Mouse (Mus musculus) kidney, postnatal 25 days (tissue): Measurements from ENCODE around the gene Sox8.
A peak's percentile ranks its signal among the peaks of the same experiment; 100 is the strongest.

Experiments used
- DNase-seq, 2 experiments: peaks; one replicate each; pipeline ENCODE4 v3.0.0; 2021; ENCODE audit warnings: mixed read lengths in 2 of 2

The Sox8 gene

GRCm38 (mm10) chr17:25555666-25556629 lies 14.5 kb downstream of the Sox8 start:
- peak; percentile 10 to 58 for DNase-seq

GRCm38 (mm10) chr17:25555159-25555558 lies 15.3 kb downstream of the Sox8 start:
- DNase-seq, result no peak

- DNase-seq, result no peak
These were observed 19.2 kb downstream of the Sox8 start for GRCm38 (mm10) chr17:25551313-25551712.

GRCm38 (mm10) chr17:25550020-25550419 lies 20.5 kb downstream of the Sox8 start:
- DNase-seq, result no peak

GRCm38 (mm10) chr17:25547026-25547425 lies 23.5 kb downstream of the Sox8 start:
- DNase-seq, result no peak

- DNase-seq, result no peak
These were observed 28.7 kb downstream of the Sox8 start for GRCm38 (mm10) chr17:25541768-25542167.

- DNase-seq, result no peak
These were observed 29.8 kb downstream of the Sox8 start for GRCm38 (mm10) chr17:25540731-25541130.

GRCm38 (mm10) chr17:25538945-25539875 lies 31.3 kb downstream of the Sox8 start:
- peak; percentile 18 to 58 for DNase-seq

- DNase-seq, result no peak
These were observed 40.0 kb downstream of the Sox8 start for GRCm38 (mm10) chr17:25530357-25531022.

GRCm38 (mm10) chr17:25522080-25522479 lies 48.4 kb downstream of the Sox8 start:
- no peak for DNase-seq

GRCm38 (mm10) chr17:25520492-25520891 lies 50.0 kb downstream of the Sox8 start:
- DNase-seq, result no peak

GRCm38 (mm10) chr17:25519511-25519910 lies 51.0 kb downstream of the Sox8 start:
- DNase-seq, result no peak

- no peak for DNase-seq
These were observed 52.3 kb downstream of the Sox8 start for GRCm38 (mm10) chr17:25518144-25518543.

- DNase-seq, result no peak
These were observed 54.2 kb downstream of the Sox8 start for GRCm38 (mm10) chr17:25516315-25516714.
